Mouse (Mus musculus) cerebellum, postnatal 4 days (tissue): Measurements from ENCODE around the gene Cnga1.
"Not testable (repeated sequence)": the region's sequence is repeated elsewhere in the genome, so short reads cannot be mapped to it uniquely, and the experiment has no call there.

Experiments
- DNase-seq, 2 experiments: peaks; one replicate each; pipeline ENCODE4 v3.0.0; 2022; ENCODE audit warnings: low spot score in 2 of 2, mixed read lengths in 1 of 2

The Cnga1 gene

GRCm38 (mm10) chr5:72640072-72640471 is 4.0 kb downstream of the Cnga1 start:
- no peak for DNase-seq

GRCm38 (mm10) chr5:72636576-72636975 is 7.5 kb downstream of the Cnga1 start:
- DNase-seq, result no peak

DNA sequence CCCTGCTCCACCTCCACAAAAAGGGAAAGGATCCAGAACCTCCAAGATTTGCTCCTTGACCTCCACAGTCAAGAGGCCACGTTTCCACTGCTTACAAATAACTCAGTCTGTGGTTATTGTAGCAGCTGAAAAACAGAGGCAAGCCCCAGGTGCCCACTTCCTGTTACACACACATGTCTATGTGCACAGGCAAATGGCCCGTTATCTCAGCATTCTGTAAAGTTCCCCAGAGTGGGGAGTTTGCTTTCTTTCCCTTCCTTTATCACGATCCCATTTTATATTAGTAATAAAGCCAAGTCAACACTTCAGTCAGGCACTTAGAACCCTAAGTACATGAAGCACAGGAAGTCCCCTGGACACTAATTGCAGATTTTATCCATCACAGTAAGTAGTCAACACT is 8.0 kb downstream of the Cnga1 start:
- DNase-seq, result no peak

DNA sequence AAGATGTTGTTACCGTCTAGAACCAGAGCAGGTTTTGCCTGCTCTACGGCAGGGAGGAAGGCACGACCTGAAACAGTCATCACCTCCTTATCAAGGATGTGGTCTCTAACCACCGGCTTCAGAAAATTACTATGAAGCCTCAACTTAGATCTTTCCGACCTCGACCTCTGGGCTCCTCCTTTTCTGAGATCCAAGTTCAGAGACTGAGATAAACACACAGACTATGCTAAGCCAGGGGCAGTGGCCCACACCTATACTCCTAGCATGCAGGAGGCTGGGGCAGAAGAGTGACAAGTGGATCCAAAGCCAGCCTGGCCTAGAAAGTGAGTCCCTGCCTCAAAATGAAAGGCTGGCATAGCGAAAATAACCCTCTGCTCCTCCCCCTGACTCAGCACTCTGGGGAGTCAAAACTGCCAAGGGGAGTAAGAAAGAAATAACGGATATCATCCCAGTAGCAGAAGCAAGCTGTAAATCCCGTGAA is 9.2 kb downstream of the Cnga1 start:
- no peak for DNase-seq

DNA sequence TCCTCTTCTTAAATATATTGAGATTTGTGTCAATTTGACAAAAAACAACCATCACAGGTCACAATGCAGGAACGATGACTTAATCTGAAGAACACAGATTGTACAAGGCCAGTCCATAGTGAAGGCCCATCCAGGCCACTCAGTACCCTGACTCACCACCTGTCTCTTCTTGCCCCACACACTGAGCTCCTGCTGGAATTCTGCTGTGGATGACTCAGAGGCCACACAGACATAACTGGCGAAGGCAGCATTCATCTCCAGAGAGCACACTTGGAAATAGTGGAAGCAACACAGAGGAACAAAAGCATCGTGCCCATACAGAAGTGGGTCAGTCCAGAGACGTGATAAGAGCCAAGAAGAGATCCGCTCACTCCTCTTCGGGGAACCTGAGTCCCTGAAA is 14.0 kb downstream of the Cnga1 start:
- DNase-seq, result no peak

DNA sequence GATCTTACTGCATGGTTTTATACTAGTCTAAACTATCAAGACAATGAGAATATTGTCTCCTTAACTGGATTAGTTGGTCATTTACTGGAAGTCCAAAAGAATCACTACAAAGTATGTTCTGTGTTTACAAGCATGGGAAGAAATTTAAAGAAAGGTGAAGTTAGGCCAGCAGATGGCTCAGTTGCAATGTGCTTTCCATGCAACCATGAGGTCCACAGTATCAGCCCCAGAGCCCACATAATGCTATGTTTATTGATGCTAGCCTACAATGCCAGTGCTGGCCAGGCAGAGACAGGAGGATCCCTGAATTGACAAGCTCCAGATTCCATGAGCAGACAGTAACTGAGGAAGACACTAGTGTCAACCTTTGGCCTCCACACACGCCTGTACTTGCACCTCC is 23.1 kb downstream of the Cnga1 start:
- no peak for DNase-seq

DNA sequence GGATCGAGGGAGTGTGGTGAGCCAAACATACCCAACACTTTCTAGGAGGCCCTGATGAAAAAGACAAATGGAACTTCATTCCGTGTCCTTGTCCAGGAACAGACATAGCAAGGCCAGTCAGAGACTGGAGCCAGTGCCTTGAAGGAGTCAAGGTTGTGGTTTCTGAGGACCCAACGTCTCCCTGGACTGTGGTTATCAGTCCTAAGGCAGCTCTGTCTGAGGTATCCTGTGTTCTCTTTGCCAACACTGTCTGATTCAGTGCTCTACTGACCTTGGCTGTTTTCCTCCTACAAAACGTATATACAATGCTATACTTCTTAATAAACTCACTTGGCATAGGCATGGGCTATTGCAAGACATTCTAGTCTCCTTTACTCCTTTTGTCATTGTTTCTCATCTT is 26.7 kb downstream of the Cnga1 start:
- DNase-seq, result no peak

DNA sequence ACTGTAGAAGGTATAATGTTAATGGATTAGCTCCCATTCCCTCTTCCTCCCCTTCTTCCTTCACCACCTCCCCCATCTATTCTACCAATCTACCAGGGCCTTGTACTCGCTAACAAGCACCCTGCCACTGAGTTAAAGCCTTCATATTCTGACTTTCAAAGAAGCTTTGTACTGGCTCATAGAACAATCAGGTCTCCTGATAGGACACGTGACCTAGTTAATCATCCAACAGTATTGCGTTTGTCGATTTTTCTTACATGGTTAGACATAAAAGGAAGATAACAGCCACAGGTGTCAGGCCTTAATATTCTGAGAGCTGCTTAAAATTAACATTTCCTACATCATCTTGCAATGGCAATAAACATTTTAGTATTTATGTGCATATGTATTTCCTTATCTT is 40.9 kb downstream of the Cnga1 start:
- no peak for DNase-seq

DNA sequence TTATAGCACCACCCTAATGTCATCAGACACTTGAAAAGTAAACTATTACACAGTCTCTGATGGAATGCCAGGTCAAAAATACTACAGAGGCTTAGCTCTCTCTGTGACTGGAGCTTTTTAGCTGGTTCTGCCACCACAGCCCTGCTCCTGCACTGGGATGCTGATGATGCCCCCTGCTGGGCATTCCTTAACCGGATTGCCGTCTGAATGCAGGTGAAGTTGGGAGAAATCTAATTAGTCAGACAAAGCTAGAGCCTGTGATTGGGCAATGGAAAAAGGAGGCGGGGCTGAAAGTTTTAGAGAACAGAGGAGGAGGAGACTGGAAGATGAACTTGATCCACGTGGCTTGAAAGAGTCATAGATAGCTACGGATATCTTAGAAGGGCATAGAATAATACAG is 43.1 kb downstream of the Cnga1 start:
- DNase-seq, result no peak

GRCm38 (mm10) chr5:72587192-72587681 is 56.8 kb downstream of the Cnga1 start, which contains the start of gene Gm5868:
Gm5868 (minus strand) TSS chr5:72587551.
- DNase-seq, result no peak

DNA sequence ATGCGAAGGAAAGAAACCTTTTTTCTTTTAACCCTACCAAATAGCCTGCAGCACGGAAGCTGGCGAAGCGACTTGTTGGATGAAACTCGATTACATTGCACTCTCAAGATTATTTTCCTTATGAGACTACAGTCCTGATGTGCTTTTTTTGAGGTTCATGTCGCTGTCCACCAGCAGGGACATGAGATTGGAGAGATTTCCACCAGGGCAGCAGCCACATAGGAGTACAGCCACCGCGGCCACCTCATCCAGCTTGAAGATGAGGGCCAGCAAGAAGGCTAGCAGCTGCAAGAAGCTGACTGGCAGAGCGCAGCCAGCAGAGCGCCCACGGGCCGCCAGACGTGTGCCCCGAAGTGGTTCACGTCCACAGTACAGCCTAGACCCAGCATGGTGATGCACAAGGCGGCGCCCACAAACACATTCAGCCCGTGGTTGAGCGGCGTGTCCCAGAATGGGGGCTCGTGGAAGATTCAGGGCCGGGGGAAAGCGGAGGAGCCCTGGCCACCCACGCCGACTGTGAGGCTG is 57.3 kb downstream of the Cnga1 start:
- not testable (repeated sequence) for DNase-seq

GRCm38 (mm10) chr5:72586122-72586521 is 58.0 kb downstream of the Cnga1 start:
- not testable (repeated sequence) for DNase-seq

GRCm38 (mm10) chr5:72580970-72581332 is 63.1 kb downstream of the Cnga1 start, which contains the start of gene Zar1:
Zar1 (minus strand) TSS chr5:72581254.
- DNase-seq, result not testable (repeated sequence)

DNA sequence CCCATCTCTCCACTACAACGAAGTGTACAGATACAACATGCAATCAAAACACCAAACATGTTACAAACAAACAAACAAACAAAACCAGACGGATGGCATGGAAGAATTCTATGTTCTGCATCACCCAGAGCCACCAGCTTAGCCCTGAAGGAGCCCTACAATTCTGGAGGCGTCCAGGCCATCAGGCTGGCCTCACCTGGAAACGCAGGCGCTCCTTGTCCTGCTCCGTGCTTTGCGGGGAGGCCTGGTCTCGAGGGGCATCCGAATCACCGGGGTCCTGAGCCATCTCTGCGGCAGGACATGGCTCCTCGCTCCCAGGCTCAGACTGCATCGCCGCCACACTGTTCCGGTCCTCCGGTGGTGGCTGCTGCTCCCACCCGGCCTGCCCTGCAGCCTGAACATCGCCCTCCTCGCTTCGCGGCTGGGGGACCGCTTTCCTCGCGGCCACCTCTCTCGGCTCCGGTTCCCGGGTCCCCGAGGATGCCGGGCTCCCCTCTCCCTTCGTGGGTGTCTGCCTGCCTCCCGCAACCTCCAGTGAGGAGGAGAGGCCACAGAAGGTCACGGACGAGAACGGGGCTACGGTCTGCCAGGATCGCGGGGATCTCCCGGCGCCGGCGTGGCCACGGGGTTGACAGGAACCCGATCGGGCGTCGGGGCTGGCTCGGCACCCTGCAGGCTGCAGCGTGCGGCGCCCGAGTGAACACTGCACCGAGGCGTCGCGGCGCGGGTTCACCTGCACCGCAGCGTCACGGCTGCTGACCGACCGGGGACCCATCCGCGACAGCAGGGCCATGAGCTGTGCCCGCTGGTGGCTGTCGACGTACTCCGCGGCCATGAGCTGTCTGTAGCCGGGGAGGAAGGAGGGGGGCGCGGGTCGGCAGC is 63.7 kb downstream of the Cnga1 start:
- peak in 1 of 2 experiments; percentile 11 for DNase-seq

GRCm38 (mm10) chr5:72579599-72579998 is 64.5 kb downstream of the Cnga1 start:
- not testable (repeated sequence) for DNase-seq

GRCm38 (mm10) chr5:72565621-72566020 is 78.5 kb downstream of the Cnga1 start:
- DNase-seq, result no peak

- DNase-seq, result not testable (repeated sequence)
Observed at GRCm38 (mm10) chr5:72563183-72563582, 80.9 kb downstream of the Cnga1 start.

DNA sequence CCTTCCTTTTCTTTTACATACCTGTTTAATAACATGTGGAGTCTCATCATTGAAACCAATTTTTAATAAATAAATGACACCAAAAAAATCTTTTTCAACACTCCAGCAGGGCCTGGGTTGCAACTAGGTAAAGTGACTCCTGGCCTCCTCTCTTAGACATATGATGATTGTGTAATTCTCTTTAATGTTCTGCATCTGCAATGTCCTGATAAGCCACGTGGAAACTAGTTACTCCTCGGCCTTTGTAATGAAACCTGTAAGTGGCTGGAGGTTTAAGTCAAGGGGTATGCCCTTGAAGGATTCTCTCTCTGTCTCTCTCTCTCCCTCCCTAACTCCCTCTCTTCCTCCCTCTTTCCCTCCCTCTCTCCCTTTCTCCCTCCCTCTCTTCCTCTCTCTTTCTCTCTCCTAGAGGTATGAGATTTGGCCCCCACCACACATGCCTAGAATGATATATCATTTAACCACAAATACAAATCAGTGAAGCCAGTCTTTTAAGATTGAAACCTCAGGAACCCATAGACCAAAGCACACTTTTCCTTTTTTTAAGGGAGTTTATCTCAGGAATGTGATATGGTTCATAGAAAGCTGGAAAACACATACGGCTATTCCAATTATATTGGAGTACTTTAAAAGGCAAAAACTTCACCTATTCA is 83.0 kb downstream of the Cnga1 start:
- DNase-seq, result no peak

GRCm38 (mm10) chr5:72559544-72560049 is 84.5 kb downstream of the Cnga1 start, which contains the start of gene Nfxl1:
Nfxl1 (minus strand) TSS chr5:72559684.
- peak; percentile 93 to 97 for DNase-seq

- DNase-seq, result peak in 1 of 2 experiments; percentile 35
Observed at GRCm38 (mm10) chr5:72558716-72559526, 85.2 kb downstream of the Cnga1 start.

DNA sequence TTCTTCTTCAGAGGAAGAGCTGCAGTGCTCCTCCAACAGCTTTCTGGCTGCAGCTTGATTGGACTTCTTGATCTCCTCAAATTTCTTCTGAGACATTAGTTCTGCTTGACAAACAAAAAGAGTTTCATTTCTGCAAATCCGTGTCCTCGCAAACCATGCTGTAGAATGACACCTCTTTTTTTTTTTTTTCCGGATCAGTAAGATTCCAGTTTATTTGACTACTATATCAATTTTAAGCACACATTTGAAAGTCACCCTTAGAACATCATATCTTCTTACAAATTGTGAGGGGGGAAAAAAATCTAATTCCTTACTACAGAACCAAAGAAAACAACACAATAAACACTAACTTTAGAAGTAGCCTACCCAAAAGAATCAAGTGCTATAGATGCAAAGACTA is 87.8 kb downstream of the Cnga1 start:
- DNase-seq, result no peak
